Mouse (Mus musculus) small intestine, adult 2 months (tissue): ENCODE measurements around the gene A630001G21Rik. TPM values are rescaled to one million over a fixed set of nuclear protein-coding genes. Genes with fewer than 3 reads are reported as not detected.
A peak's percentile ranks its signal among the peaks of the same experiment; 100 is the strongest.

Experiments
- H3K27ac ChIP-seq: fragments of 200-500 bp; 2 replicates; pipeline ENCODE4 v1.5.1; 2012; ENCODE audit warnings: low read depth, low read length, control low read depth, inconsistent platforms; ENCODE audit not compliant: insufficient read depth
- H3K27me3 ChIP-seq: fragments of 200-500 bp; 2 replicates; pipeline ENCODE4 v1.6.1; 2012; ENCODE audit warnings: mild to moderate bottlenecking, moderate library complexity, low read length, inconsistent platforms; ENCODE audit not compliant: control insufficient read depth, insufficient read depth
- H3K36me3 ChIP-seq: fragments of 200-500 bp; 2 replicates; pipeline ENCODE4 v1.6.1; 2012; ENCODE audit warnings: mild to moderate bottlenecking, low read length, control low read depth, inconsistent platforms; ENCODE audit not compliant: control insufficient read depth, insufficient read depth
- H3K4me1 ChIP-seq: fragments of 200-500 bp; 2 replicates; pipeline ENCODE4 v1.6.1; 2012; ENCODE audit warnings: low read length, inconsistent platforms, mixed read lengths; ENCODE audit not compliant: control insufficient read depth, insufficient read depth, insufficient read length
- H3K4me3 ChIP-seq: fragments of 200-500 bp; 2 replicates; pipeline ENCODE4 v1.5.1; 2012; ENCODE audit warnings: low read depth, mild to moderate bottlenecking, control low read depth, inconsistent platforms, low read length, moderate library complexity
- CTCF ChIP-seq: fragments of 200-500 bp; IDR thresholded peaks from 2 replicates; pipeline ENCODE4 v1.5.1; 2012; ENCODE audit warnings: low read depth, mild to moderate bottlenecking, control low read depth, inconsistent platforms, low read length, moderate library complexity, mixed read lengths; ENCODE audit not compliant: insufficient replicate concordance, insufficient read length; ENCODE audit errors: extremely low read depth
- POLR2A ChIP-seq: fragments of 200-500 bp; IDR thresholded peaks from 2 replicates; pipeline ENCODE4 v1.6.1; 2012; ENCODE audit warnings: low read depth, mild to moderate bottlenecking, control low read depth, inconsistent platforms, low read length, moderate library complexity
- WGBS: fragments of 180-500 bp; shearing (Covaris S2); methylation state at CpG from one replicate; pipeline ENCODE4 v1.1.7; 2018; 5-methylcytosine and 5-hydroxymethylcytosine counted together
- polyA plus RNA-seq: library from polyadenylated mRNA; depleted of rRNA; stranded (reverse); fragments of >200 nt; gene quantifications from 2 replicates; pipeline ENCODE4 v1.2.3, GENCODE M21; 2012

A630001G21Rik gene
- polyA plus RNA-seq, 1 experiment: 1.2 TPM

- Histone ChIP-seq H3K27ac (peak overlapping the region; percentile 33), H3K27me3 (no peaks in the 10 kb centered on the region), H3K4me1 (peaks cover 2% of the 10 kb centered on the region; the same call in 1 of the 2 replicates), H3K4me3 (peak overlapping the region; percentile 65), H3K36me3 (no peaks in the 10 kb centered on the region)
- TF ChIP-seq POLR2A (no peak), CTCF (peak; percentile 50; the same call in 1 of the 2 replicates)
- 19% methylated on average over 18 of the region's 18 CpGs for WGBS
Measured at GRCm38 (mm10) chr1:85736355-85737184, 41.9 kb downstream of the A630001G21Rik start.

- TF ChIP-seq POLR2A (no peak), CTCF (no peak)
- Histone ChIP-seq H3K36me3 (no peaks in the 10 kb centered on the region), H3K27me3 (no peaks in the 10 kb centered on the region), H3K27ac (peak overlapping the region; percentile 33), H3K4me1 (peaks cover 2% of the 10 kb centered on the region; the same call in 1 of the 2 replicates), H3K4me3 (peak overlapping the region; percentile 31)
- 62% methylated on average over 13 of the region's 13 CpGs for WGBS
Measured at GRCm38 (mm10) chr1:85735463-85736123, 42.9 kb downstream of the A630001G21Rik start.

GRCm38 (mm10) chr1:85734511-85734910 lies 43.9 kb downstream of the A630001G21Rik start:
- WGBS: 68% methylated on average over 1 of the region's 1 CpGs
- Histone ChIP-seq H3K36me3 (no peaks in the 10 kb centered on the region), H3K27me3 (no peaks in the 10 kb centered on the region), H3K4me3 (no peak overlapping the region), H3K4me1 (peaks cover 2% of the 10 kb centered on the region; the same call in 1 of the 2 replicates), H3K27ac (no peak overlapping the region)
- TF ChIP-seq CTCF: no peak
- no peak for TF ChIP-seq POLR2A

- Histone ChIP-seq H3K36me3 (no peaks in the 10 kb centered on the region), H3K27ac (0 out of 2 replicates have a peak overlapping the region, but pooled peaks have one; percentile 13), H3K4me3 (no peak overlapping the region), H3K4me1 (peaks cover 2% of the 10 kb centered on the region; the same call in 1 of the 2 replicates), H3K27me3 (no peaks in the 10 kb centered on the region)
- TF ChIP-seq CTCF (no peak), POLR2A (no peak)
- 80% methylated on average over 3 of the region's 3 CpGs for WGBS
Measured at GRCm38 (mm10) chr1:85732581-85732980, 45.9 kb downstream of the A630001G21Rik start.

- Histone ChIP-seq H3K27me3 (no peaks in the 10 kb centered on the region), H3K4me3 (no peak overlapping the region), H3K36me3 (no peaks in the 10 kb centered on the region), H3K27ac (no peak overlapping the region), H3K4me1 (no peaks in the 10 kb centered on the region; the same call in 1 of the 2 replicates)
- no peak for TF ChIP-seq POLR2A
- no peak for TF ChIP-seq CTCF
- WGBS: 83% methylated on average over 6 of the region's 6 CpGs
Measured at GRCm38 (mm10) chr1:85730471-85730870, 48.0 kb downstream of the A630001G21Rik start.

GRCm38 (mm10) chr1:85720220-85720893 lies 58.1 kb downstream of the A630001G21Rik start:
- 0 out of 2 replicates have a peak, but pooled peaks cover 2% of the 10 kb centered on the region for H3K4me1 ChIP-seq
- no peak overlapping the region for H3K4me3 ChIP-seq
- TF ChIP-seq POLR2A: no peak
- TF ChIP-seq CTCF: no peak
- 68% methylated on average over 10 of the region's 10 CpGs for WGBS
- no peak overlapping the region for H3K27ac ChIP-seq
- H3K36me3 ChIP-seq: no peaks in the 10 kb centered on the region
- H3K27me3 ChIP-seq: no peaks in the 10 kb centered on the region
